Mouse (Mus musculus): ENCODE measurements around the gene Gabrb2.

Gabrb2 gene

DNA sequence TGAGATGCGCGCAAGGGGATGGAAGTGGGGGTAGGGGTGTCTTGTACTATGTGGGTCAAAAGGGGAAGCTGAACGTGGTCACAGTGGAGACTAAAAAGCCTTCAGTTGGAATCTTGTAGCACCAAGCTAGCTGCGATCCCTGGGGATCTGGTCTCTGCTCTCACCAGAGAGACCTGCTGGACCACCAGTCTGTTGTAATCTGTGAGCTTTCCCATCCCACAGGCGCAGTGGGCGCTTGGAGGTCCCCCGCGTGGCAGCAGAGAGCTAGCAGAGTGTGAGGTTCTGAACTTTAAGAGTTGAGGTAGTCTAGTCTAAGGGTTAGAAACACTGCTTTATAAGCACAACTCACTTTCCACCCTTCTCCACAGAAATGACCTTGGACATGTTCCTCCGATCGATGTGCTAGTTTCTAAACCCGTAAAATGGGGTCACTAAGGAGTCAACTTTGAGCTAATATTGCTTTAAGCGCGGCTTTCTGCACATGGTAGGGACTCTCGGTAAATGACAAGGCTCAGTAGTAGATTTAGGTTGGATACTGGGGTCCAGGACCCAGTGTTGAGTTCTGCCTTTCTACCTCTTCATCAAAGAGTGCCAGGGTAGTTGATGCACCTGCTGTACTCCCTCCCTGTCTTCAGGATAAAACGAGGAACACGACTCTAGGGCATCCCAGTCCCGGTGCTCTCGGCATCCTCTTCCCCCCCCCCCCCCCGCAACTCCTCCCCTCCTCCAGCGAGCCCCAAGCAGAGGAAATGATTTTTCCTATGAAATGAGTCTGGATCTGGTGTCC is at the start of gene Gabrb2:
Gene Gabrb2 (plus strand): TSS at position 762 of the 787 bp plus-strand sequence.
- no peak for DNase-seq

DNA sequence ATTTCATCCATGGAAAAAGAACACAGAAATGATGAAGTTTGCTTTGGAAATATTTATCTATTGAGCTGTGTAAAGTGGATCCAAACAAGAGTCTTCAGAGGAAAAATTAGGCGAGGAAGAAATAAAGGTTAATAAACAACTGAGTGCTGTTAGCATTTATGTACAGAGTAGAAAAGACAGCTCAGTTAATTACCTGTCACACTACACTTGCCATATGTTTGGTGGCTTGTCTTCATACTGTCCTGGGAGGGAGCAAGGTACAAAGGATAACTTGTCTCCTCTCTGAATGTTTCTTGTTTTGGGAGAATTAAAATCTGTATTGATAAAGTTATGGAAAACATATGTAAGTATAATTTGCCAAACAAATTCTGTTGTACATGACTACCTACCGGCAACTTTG is 40.6 kb upstream of the Gabrb2 start:
- DNase-seq, result no peak

DNA sequence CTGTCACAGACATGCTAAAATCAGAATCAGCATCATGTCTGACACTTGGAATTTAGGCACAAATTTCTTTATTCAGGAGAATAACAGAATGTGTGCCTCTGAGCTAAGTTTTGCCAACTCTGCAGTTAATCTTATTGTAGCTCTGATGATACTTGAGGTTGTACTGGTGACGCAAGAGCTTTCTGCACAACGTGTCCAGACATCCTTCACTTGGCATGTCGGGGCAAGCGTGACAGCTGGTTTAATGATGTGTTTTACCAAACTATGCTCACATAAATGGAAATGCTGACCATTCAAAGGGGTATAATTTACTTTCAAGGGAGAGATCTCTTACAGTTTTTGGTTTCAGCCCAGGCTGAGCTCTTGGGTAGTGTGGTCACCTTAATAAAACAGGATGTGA is 33.1 kb upstream of the Gabrb2 start:
- DNase-seq, result no peak

DNA sequence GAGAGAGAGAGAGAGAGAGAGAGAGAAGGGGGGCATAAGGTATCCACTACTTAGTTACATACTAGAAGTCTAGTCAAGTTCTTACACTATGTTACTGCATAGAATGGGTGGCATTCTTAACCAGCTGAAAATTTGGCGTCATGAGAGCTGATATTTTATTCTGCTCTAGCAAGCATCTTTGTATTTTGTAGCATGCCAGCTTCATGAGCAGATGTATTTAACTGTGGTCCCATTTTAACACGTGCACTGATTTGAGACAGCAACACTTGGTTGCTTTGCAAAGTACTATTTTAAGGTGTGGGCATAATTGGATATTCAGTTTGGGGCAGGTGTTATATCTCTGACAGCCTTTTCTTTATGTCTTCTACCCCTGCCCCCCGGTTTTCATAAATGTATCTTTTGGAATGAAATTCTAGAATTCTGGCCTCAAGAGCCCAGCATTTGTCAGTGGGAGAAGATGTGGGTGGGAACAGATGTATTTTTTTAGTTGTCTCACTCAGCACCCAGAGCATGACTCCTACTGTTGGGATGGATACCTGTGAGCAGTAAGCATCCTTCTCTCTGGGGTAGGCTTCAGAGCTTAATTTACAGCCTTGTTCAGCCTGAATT is 28.8 kb upstream of the Gabrb2 start:
- no peak for DNase-seq

GRCm38 (mm10) chr11:42393451-42393850 is 26.1 kb upstream of the Gabrb2 start:
- DNase-seq, result no peak

- DNase-seq, result no peak
Measured at GRCm38 (mm10) chr11:42419791-42420633, 455 bp downstream of the Gabrb2 start.

DNA sequence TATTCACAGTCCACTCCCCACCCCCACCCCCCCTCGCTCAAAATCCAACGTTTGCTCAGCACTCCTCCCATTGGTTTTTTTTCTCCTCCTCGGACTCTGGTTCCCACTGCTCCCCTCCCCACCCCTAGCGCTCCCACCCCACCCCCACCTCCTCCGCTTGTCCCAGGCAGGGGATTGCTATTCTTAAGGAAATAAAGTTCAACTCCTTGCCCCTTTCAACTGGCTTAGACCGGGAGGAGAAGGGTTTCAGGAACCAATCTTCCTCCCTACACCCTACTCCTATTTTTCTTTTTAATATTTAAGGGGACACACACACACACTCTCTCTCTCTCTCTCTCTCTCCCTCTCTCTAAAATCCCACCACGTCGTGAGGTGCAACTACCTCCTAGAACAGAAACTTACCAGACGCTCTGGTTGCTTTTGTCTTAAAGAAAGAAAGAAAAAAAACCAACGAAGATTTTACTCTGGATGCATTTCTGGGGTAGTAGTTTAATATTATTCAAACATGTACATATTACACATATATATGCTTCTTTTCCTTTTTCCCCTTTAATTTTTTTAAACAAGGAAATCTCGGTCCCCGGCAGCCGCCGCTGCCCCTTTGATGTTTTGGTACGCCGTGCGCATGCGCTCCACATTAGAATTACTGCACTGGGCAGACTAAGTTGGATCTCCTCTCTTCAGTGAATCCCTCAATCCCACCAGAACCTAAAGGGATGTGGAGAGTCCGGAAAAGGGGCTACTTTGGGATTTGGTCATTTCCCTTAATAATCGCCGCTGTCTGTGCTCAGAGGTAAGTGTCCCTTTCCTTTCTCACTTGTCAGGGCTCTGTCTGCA is 1.3 kb downstream of the Gabrb2 start:
- no peak for DNase-seq

- no peak for DNase-seq
Measured at GRCm38 (mm10) chr11:42423231-42423630, 3.7 kb downstream of the Gabrb2 start.

DNA sequence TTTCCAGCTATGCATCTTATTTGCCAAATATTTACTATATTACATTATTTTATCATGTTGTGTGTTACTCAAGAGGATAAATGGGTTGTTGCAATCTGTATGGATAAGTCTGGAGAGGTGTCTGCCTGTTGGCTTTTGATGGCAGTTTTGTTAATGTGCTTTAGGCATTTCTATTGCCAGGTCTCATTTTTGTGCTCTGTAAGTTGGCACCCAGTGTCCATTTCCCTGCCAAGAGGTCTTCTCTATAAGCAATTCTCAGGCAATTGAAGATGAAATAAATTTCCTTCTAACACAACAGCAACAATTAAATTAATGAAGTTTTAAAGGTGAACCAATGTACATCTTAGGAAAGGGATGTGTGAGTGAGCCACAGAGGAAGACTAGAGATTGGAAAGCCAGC is 11.9 kb downstream of the Gabrb2 start:
- DNase-seq, result no peak

GRCm38 (mm10) chr11:42438978-42439377 is 19.4 kb downstream of the Gabrb2 start:
- no peak for DNase-seq

GRCm38 (mm10) chr11:42443641-42444040 is 24.1 kb downstream of the Gabrb2 start:
- DNase-seq, result no peak

DNA sequence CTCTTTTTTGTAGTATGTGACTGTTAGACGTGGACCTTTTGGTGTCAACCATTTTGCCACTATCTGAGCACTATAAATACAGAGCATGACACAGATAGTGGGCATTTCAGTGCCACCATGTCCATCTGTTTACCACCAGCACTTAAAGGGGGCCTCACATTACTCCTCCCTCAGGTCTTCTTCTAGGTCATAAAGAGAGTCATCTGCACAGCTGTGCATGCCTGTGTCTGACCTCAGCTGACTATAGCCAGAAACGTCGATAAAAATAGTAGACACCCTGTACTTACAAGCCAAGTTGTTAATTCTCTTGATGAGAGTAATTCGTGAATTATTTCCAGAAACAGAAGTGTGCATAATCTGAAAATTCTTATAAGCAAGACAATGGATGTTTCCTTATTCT is 29.4 kb downstream of the Gabrb2 start:
- DNase-seq, result no peak

- DNase-seq, result no peak
Measured at GRCm38 (mm10) chr11:42464136-42464535, 44.6 kb downstream of the Gabrb2 start.

GRCm38 (mm10) chr11:42468381-42468780 is 48.8 kb downstream of the Gabrb2 start:
- no peak for DNase-seq

- no peak for DNase-seq
Measured at GRCm38 (mm10) chr11:42474523-42474922, 55.0 kb downstream of the Gabrb2 start.

- no peak for DNase-seq
Measured at GRCm38 (mm10) chr11:42487625-42488024, 68.1 kb downstream of the Gabrb2 start.

DNA sequence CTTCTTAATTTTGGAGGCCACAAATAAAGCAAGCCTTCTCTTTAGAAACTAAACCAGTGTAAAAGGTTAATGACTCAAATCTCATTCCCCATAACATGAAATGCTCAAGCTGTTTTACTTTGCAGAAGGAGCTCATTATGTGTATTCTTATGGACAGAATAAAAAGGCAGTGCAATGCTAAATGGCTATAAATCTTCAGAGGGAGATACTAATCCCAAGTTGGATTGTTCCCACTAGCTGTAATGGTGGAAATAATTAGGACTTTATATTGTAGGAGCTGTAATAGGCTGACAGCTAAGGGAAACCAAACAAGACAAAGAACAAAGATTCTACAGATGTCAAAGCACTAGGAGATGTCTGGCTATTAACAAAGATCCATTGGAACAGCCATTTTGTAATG is 81.6 kb downstream of the Gabrb2 start:
- no peak for DNase-seq

DNA sequence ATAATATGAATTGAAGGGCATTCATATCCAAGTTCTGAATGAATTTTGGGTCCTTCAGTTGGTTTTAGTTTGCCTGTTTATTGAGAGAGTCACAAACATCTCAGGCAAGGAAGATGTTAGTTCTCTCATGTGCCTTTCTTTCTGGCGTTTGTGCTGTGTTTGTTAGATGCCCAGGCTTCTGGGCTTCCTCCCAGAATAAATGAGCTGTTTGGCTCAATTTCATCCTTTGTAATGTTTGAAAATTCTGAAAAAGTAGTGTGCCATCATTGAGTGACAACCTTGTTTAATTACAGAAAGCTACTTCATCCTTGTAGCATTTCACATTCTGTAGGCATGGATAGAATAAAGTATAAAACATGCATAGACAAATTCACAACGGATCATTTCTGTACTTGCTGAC is 85.9 kb downstream of the Gabrb2 start:
- DNase-seq, result no peak

GRCm38 (mm10) chr11:42505911-42506310 is 86.4 kb downstream of the Gabrb2 start:
- no peak for DNase-seq

DNA sequence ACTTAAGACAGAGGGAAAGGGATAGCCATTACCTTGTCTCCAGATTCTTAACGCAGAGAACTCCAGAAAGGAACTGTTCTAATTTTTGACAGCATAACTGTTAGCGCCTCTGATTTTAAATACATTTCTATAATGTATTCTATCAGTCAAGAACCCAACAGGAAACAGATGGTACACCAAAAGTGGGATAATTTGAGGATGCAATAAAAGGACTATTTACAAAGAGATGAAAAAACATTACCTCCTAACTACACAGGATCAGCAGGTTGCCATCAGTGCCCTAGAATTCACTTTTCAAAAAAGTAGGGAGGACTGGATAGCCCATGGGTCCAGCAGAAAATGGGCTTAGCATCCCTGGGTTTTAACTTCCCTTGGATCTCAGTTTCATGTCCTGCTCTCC is 102.4 kb downstream of the Gabrb2 start:
- no peak for DNase-seq

- no peak for DNase-seq
Measured at GRCm38 (mm10) chr11:42528226-42528881, 108.8 kb downstream of the Gabrb2 start.

DNA sequence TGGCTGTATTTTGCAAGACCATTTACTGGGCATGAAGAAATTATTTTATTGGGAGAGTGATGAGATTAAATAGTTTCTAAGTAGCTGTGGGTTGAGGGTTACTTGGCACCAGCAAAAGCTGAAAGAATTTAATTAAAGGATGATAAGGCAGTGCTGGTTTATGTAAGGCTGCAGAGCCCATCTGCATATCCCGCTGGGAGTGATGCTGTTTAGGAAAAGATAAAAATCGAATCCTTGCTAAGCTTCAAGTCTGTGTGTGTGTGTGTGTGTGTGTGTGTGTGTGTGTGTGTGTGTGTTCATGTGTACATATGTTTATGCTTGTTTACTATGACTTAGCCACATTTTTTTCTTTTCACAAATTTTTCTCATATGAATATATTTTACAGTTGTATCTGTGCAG is 113.0 kb downstream of the Gabrb2 start:
- no peak for DNase-seq
